Mouse (Mus musculus) frontal cortex, postnatal 14 days (tissue): Measurements from ENCODE around the gene Spata45.

Experiments used
- DNase-seq, 2 experiments: peaks; one replicate each; pipeline ENCODE4 v3.0.0; 2022; ENCODE audit warnings: low spot score in 2 of 2

Gene Spata45

DNA sequence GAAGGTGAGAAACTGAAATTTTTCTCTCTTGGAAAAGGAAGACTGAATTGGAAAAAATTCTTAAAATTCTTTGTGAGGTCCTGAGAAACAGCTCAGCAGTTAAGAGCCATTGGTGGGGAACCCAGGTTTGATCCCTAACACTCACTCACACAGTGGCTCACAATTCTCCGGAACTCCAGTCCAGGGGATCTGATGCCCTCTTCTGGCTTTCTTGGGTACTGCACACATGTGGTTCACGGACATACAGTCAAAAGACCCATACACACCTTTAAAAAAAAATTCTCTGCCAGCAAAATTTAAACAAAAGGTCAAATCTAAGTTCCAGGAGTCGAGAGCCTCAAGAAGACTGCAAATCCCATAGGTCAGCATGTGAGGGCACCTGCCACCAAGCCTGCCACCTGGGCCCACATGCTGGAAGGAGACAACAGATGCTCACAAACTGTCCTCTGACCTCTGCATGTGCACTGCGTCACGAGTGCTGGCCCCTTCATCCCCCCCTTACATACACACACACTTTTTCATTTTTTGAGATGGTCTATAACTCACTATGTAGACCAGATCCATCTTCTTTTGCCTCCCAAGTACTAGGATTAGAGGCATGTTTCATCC lies 48.6 kb downstream of the Spata45 start:
- peak in 1 of 2 experiments; percentile 57 for DNase-seq

- no peak for DNase-seq
Observed at GRCm38 (mm10) chr1:191085597-191085996, 49.2 kb downstream of the Spata45 start.

- no peak for DNase-seq
Observed at GRCm38 (mm10) chr1:191086304-191086878, 50.0 kb downstream of the Spata45 start.

DNA sequence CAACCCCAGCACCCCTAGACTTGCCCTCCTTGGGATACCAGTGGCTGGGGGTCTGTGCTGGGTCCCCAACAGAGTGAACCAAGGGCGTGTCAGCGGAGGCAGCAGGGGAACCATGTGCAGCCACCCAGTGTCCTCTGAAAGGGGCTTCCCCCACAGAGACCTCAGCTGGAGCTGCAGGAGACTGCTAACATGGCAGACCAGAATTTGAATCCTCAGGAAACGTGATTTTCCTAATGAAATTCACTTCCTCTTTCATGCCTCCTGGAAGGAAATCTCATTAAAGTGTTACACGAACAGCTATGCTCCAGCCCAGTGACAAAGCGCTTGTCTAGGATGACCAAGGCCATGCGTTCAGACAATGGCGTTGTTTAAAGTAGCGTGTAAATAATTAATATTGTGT lies 50.5 kb downstream of the Spata45 start:
- DNase-seq: no peak

- DNase-seq: no peak
Observed at GRCm38 (mm10) chr1:191087955-191088354, 51.5 kb downstream of the Spata45 start.

- DNase-seq: no peak
Observed at GRCm38 (mm10) chr1:191089355-191089754, 52.9 kb downstream of the Spata45 start.

GRCm38 (mm10) chr1:191092050-191092449 lies 55.6 kb downstream of the Spata45 start:
- no peak for DNase-seq
